Mouse (Mus musculus) stomach, embryonic 16.5 days (tissue): ENCODE results near the gene Znhit2. TPM values are rescaled to one million over a fixed set of nuclear protein-coding genes. Genes with fewer than 3 reads are reported as not detected.

Source experiments
- ATAC-seq: fragments of 200-750 bp; cut with Nextera tagmentation; 2 replicates; pipeline ENCODE4 v1.8.0; 2017; ENCODE audit warnings: moderate number of reproducible peaks, moderate TSS enrichment; ENCODE audit not compliant: insufficient read depth, low FRiP score
- H3K27ac ChIP-seq: fragments of 300-500 bp; sonication (generic); 2 replicates; pipeline ENCODE4 v1.5.1; 2014; ENCODE audit warnings: low read length
- H3K27me3 ChIP-seq: fragments of 300-500 bp; sonication (generic); 2 replicates; pipeline ENCODE4 v1.6.1; 2014; ENCODE audit warnings: low read length, control low read depth, mixed read lengths; ENCODE audit not compliant: control insufficient read depth, insufficient read depth
- H3K36me3 ChIP-seq: fragments of 300-500 bp; sonication (generic); 2 replicates; pipeline ENCODE4 v1.6.1; 2014; ENCODE audit warnings: low read length; ENCODE audit not compliant: control insufficient read depth, insufficient read depth
- H3K4me1 ChIP-seq: fragments of 300-500 bp; sonication (generic); 2 replicates; pipeline ENCODE4 v1.6.1; 2014; ENCODE audit warnings: low read length, control low read depth, mixed read lengths; ENCODE audit not compliant: control insufficient read depth, insufficient read depth
- H3K4me2 ChIP-seq: fragments of 300-500 bp; sonication (generic); 2 replicates; pipeline ENCODE4 v1.6.1; 2014; ENCODE audit warnings: low read depth, low read length, mixed read lengths
- H3K4me3 ChIP-seq: fragments of 300-500 bp; sonication (generic); replicated peaks from 2 replicates; pipeline ENCODE4 v1.5.1; 2014; ENCODE audit warnings: mild to moderate bottlenecking, low read length
- H3K9ac ChIP-seq: fragments of 300-500 bp; sonication (generic); 2 replicates; pipeline ENCODE4 v1.6.1; 2014; ENCODE audit warnings: low read length
- H3K9me3 ChIP-seq: fragments of 300-500 bp; sonication (generic); replicated peaks from 2 replicates; pipeline ENCODE4 v1.6.1; 2016; ENCODE audit warnings: low read length, control low read depth; ENCODE audit not compliant: control insufficient read depth
- WGBS: fragments of 180-500 bp; shearing (Covaris S2); extraction: QIAGEN DNeasy Blood & Tissue Kit; methylation state at CpG from one replicate; pipeline ENCODE4 v1.1.7; 2014; 5-methylcytosine and 5-hydroxymethylcytosine counted together
- polyA plus RNA-seq: library from polyadenylated mRNA; unstranded; fragments of >200 nt; fragmentation: Nextera tagmentation; extraction: Ambion mirVana; gene quantifications from 2 replicates; pipeline ENCODE4 v1.2.1, GENCODE M21; 2015

Gene Znhit2
- polyA plus RNA-seq, result 25.0 and 26.0 TPM in 2 replicates

DNA sequence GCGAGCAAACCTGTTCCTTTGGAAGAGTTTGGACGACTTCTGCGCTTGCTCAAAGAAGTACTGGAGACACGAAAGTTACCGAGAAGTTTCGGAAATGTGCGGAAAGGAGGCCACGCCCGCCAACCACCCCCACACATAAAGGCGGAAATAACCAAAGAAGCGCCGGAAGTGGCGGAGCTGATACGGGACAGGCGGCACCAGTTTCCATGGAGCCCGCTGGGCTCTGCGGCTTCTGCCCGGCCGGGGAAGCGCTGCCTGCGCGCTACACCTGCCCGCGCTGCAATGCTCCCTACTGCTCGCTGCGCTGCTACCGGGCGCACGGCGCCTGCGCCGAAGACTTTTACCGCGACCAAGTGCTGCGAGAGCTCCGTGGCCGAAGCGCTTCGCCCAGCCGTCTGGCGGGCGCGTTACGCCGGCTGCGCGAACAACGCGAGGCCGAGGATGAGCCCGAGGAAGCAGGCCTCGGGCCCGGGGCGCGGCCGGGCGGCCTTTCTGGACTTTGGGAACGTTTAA lies at the start of gene Znhit2:
Gene Znhit2 (plus strand): TSS at position 172 of the 513 bp plus-strand sequence.
- WGBS, result under 1% methylated on average over 58 of the region's 58 CpGs
- Histone ChIP-seq H3K27ac (peak within 1 kb of the TSS; percentile 95), H3K9me3 (no peaks in the 10 kb centered on the region), H3K27me3 (no peaks in the 10 kb centered on the region), H3K4me2 (peak within 1 kb of the TSS; percentile 100), H3K9ac (peak within 1 kb of the TSS; percentile 98), H3K4me3 (peak within 1 kb of the TSS; percentile 92), H3K36me3 (0 out of 2 replicates have a peak, but pooled peaks cover 4% of the 10 kb centered on the region), H3K4me1 (peaks cover 30% of the 10 kb centered on the region)
- ATAC-seq, result peak; percentile 77

DNA sequence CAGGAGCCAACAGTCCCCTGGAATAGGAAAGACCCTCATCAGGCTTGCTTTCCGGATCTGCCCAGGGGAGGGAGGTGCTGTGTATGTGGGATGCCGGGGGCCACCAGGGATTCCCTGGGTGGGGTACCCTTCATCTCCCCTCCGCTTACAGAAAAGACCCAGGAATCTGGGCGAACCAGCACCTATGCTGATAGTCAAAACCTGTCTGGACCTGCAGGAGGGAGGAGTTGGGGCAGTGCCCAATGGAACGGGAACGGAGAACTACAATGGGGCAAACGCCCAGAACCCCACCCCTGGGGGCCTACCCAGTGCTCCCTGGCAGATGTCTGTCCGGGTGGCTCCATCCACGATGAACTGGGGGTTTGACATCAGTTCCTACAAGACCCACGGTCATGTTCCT lies 47.3 kb upstream of the Znhit2 start:
- no peak for ATAC-seq
- peaks cover 12% of the 10 kb centered on the region for H3K4me1 ChIP-seq
- no peak overlapping the region for H3K27ac ChIP-seq
- peak overlapping the region; percentile 67 for H3K4me2 ChIP-seq
- 0 out of 2 replicates have a peak, but pooled peaks cover 4% of the 10 kb centered on the region for H3K27me3 ChIP-seq
- H3K36me3 ChIP-seq, result no peaks in the 10 kb centered on the region
- no peak overlapping the region; the same call in none of the 2 replicates for H3K9ac ChIP-seq
- 85% methylated on average over 10 of the region's 10 CpGs for WGBS
- peak overlapping the region; percentile 60 for H3K4me3 ChIP-seq
- H3K9me3 ChIP-seq, result no peaks in the 10 kb centered on the region

DNA sequence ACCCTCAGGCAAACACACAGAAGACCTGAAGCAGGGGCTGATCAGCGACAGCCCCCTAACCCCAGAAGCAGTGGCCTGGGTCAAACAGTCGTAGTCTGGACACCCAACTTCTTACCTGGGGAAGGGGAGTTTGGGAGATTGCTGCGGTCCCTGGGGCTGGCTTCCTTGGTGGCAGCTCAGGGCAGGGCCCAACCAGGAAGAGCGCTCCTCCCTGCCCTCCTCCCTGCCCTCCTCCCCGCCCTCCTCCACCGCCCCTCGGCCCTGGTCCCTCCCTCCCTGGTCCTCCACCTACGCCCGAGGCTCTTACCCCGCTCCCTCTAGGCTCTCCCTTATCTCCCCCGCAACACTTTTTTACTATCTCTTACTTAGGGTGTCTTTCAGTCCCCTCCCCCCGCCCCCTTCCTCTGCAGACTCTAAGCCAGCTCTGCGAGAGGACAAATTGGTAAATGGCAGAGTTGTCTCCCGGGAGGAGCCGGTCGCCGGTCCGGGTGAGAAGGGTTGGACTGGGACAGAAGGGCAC lies 45.9 kb upstream of the Znhit2 start:
- WGBS, result 2% methylated on average over 16 of the region's 18 CpGs
- Histone ChIP-seq H3K27me3 (0 out of 2 replicates have a peak, but pooled peaks cover 4% of the 10 kb centered on the region), H3K4me3 (peak overlapping the region; percentile 60), H3K4me1 (peaks cover 12% of the 10 kb centered on the region), H3K9me3 (no peaks in the 10 kb centered on the region), H3K36me3 (no peaks in the 10 kb centered on the region), H3K27ac (peak overlapping the region; percentile 60), H3K4me2 (peak overlapping the region; percentile 67), H3K9ac (peak overlapping the region; percentile 76)
- peak; percentile 85 for ATAC-seq

DNA sequence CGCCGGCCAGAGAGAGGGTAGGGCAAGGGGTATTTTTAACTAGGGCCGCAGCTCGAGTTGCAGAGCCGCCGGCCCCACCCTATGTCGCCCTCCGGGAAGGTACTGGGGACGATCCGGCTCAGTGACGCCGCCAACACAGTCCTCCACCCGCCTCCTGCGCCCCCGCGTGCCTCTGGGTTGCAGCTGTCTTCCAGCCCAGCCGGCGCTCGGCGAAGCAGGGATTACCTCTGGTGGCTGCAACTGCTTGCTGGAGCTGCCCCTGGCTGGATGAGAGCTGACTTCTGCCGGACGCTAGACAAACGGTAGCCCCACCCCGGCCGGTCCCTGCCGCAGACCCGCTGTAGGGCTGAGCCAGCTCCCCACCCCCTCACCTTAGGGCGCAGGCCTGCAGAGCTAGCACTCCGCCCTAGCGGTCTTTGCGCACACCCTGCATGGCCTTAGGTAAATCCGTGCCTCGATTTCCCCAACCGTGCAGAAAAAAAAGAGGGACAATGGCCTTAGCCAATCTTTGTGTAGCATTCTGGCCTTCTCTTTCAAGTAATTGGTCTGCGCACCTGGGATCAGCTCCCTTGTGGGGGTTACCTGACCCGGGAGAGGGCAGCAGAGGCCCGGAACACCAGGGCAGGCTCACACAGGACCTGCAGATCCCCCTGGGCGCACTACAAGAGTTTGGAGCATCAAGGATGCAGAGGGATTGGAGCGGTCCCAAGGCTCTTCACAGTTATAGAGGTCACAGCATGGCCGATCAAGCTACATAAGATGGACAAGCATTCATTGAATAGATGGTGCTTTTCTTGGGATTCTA lies 45.3 kb upstream of the Znhit2 start, which contains the start of gene Capn1:
Gene Capn1 (minus strand): TSS at position 387 of the 805 bp plus-strand sequence.
- 0 out of 2 replicates have a peak, but pooled peaks cover 4% of the 10 kb centered on the region for H3K27me3 ChIP-seq
- H3K9ac ChIP-seq, result peak within 1 kb of the TSS; percentile 76
- peak; percentile 79 for ATAC-seq
- H3K4me2 ChIP-seq, result peak within 1 kb of the TSS; percentile 67
- no peaks in the 10 kb centered on the region for H3K9me3 ChIP-seq
- peak within 1 kb of the TSS; percentile 60 for H3K4me3 ChIP-seq
- H3K4me1 ChIP-seq, result peaks cover 12% of the 10 kb centered on the region
- H3K36me3 ChIP-seq, result no peaks in the 10 kb centered on the region
- WGBS, result 4% methylated on average over 40 of the region's 40 CpGs
- H3K27ac ChIP-seq, result peak within 1 kb of the TSS; percentile 60

DNA sequence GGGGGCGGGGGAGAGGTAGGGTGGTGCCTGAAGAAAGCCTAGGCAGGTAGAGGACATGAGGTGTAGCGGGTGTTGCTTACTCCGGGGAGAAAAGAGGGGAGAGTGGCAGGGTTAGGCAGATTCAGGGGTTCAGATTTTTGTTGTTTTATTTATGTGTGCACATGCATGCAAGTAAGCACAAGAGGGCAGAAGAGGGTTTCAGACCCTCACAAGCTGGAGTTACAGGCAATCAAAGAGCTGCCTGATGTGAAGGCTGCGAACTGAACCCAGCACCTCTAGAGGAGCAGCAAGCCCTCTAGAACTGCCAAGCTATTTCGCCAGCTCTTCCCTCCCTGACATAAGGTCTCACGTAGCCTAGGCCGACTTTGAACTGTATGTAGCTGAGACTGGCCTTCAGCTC lies 44.5 kb upstream of the Znhit2 start:
- 47% methylated on average over 7 of the region's 7 CpGs for WGBS
- ATAC-seq, result no peak
- Histone ChIP-seq H3K27ac (no peak overlapping the region), H3K27me3 (0 out of 2 replicates have a peak, but pooled peaks cover 4% of the 10 kb centered on the region), H3K4me1 (peaks cover 12% of the 10 kb centered on the region), H3K4me2 (peak overlapping the region; percentile 67), H3K9ac (no peak overlapping the region), H3K9me3 (no peaks in the 10 kb centered on the region), H3K36me3 (no peaks in the 10 kb centered on the region), H3K4me3 (peak overlapping the region; percentile 60; the same call in 1 of the 2 replicates)

DNA sequence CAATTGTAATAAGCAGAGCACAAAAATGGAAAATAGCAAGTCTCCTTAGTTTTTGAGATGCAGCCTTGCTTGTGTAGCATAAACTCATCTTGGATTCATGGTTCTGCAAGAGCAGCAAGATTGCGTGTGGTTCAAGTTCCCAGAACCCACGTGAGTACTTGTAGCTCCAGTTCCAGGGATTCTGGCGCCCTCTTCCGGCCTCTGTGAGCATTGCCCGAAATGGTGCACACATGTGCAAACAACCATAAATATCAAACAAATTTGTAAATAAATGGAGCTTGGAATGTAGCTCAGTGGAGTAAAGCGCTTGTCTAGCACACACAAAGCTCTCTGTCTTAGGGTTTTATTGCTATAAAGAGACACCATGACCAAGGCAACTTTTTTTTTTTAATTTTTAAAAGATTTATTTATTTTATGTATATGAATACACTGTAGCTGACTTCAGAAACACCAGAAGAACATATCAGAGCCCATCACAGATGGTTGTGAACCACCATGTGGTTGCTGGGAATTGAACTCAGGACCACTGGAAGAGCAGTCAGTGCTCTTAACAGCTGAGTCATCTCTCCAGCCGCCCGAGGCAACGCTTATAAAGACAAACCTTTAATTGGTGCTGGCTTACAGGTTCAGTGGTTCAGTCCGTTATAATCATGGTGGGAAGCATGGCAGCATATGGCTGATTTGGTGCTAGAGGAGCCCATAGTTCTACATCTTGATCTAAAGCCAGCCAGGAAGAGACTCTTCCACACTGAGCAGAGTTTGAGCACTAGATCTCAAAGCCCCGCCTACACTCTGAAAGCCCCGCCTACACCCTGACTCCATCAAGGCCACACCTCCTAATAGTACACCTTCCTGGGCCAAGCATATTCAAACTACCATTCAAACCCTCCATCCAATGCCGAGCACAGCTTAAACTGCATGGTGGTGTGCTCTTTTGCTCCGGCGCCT lies 42.6 kb upstream of the Znhit2 start:
- 33% methylated on average over 15 of the region's 15 CpGs for WGBS
- H3K9ac ChIP-seq, result no peak overlapping the region
- 0 out of 2 replicates have a peak, but pooled peaks cover 4% of the 10 kb centered on the region for H3K27me3 ChIP-seq
- no peak overlapping the region for H3K4me2 ChIP-seq
- no peaks in the 10 kb centered on the region for H3K36me3 ChIP-seq
- H3K9me3 ChIP-seq, result no peaks in the 10 kb centered on the region
- H3K27ac ChIP-seq, result no peak overlapping the region
- H3K4me1 ChIP-seq, result peaks cover 12% of the 10 kb centered on the region
- no peak overlapping the region for H3K4me3 ChIP-seq
- ATAC-seq, result no peak

DNA sequence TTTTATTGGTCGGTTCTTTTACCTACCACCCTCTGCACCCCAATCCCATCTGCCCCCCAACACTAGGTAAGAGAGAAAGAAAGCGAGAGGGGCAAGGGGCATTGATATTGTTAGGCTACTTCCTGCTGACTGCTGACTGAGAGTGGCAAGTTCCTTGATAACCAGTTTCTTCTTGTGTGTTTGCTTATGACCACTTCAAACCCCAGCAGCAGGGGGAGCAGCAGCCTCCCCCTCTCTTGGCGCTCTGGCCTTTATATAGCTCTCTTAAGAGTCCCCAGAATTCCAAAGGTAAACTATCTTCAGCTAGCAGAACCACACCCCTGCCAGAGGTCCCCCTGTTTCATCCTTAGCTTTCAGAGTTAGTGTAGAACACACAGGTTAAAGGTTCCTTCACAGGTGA lies 40.7 kb upstream of the Znhit2 start:
- no peaks in the 10 kb centered on the region for H3K9me3 ChIP-seq
- no peak overlapping the region for H3K4me3 ChIP-seq
- no peaks in the 10 kb centered on the region for H3K36me3 ChIP-seq
- no peak overlapping the region for H3K4me2 ChIP-seq
- no peak for ATAC-seq
- no peak overlapping the region for H3K9ac ChIP-seq
- WGBS, result 43% methylated on average over 3 of the region's 3 CpGs
- 0 out of 2 replicates have a peak, but pooled peaks cover 4% of the 10 kb centered on the region for H3K27me3 ChIP-seq
- no peak overlapping the region for H3K27ac ChIP-seq
- H3K4me1 ChIP-seq, result 0 out of 2 replicates have a peak, but pooled peaks cover 3% of the 10 kb centered on the region

DNA sequence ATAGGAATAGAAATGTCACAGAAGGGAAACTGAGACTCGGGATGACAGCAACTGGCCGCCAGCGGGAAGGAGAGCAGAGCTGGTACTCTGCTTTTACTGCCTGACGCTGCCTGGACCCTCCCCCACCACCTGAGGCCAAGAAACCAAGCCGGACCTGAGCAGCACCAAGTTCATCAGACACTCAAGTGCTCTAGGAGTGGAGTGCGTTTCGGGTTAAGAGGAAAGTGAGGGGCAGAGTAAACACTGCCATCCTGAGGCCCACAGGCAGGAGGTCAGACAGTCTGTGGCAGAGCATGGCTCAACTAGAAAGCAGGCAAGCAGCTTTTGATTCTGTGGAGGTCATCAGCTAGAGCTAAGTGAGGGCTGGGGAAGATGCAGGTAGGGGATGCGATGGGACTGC lies 37.9 kb upstream of the Znhit2 start:
- no peaks in the 10 kb centered on the region for H3K9me3 ChIP-seq
- H3K27me3 ChIP-seq, result no peaks in the 10 kb centered on the region
- 48% methylated on average over 8 of the region's 8 CpGs for whole genome bisulfite sequencing

More for the DNA sequence above, 37.9 kb upstream of the Znhit2 start:
- Histone ChIP-seq H3K9ac (no peak overlapping the region), H3K4me2 (no peak overlapping the region), H3K4me3 (no peak overlapping the region), H3K27ac (no peak overlapping the region), H3K4me1 (no peaks in the 10 kb centered on the region), H3K36me3 (no peaks in the 10 kb centered on the region)
- no peak for ATAC-seq
